Mouse (Mus musculus) cortical plate, adult 2 months (tissue): ENCODE measurements at regions not wholly inside any gene's neighbourhood (a gene's known extent, or its start where the extent isn't known, plus 50 kb on each side); places are given as distances from the start of the nearest gene placed in this dataset.

Experiments
- CTCF ChIP-seq: fragments of 200-500 bp; IDR thresholded peaks from 2 replicates; pipeline ENCODE4 v1.5.1; 2011; ENCODE audit warnings: mild to moderate bottlenecking, control low read depth, low read length; ENCODE audit not compliant: insufficient read depth; ENCODE audit errors: extremely low read depth
- POLR2A ChIP-seq: fragments of 200-500 bp; IDR thresholded peaks from 2 replicates; pipeline ENCODE4 v1.6.1; 2011; ENCODE audit warnings: mild to moderate bottlenecking, low read length, control low read depth; ENCODE audit not compliant: insufficient read depth; ENCODE audit errors: extremely low read depth

DNA sequence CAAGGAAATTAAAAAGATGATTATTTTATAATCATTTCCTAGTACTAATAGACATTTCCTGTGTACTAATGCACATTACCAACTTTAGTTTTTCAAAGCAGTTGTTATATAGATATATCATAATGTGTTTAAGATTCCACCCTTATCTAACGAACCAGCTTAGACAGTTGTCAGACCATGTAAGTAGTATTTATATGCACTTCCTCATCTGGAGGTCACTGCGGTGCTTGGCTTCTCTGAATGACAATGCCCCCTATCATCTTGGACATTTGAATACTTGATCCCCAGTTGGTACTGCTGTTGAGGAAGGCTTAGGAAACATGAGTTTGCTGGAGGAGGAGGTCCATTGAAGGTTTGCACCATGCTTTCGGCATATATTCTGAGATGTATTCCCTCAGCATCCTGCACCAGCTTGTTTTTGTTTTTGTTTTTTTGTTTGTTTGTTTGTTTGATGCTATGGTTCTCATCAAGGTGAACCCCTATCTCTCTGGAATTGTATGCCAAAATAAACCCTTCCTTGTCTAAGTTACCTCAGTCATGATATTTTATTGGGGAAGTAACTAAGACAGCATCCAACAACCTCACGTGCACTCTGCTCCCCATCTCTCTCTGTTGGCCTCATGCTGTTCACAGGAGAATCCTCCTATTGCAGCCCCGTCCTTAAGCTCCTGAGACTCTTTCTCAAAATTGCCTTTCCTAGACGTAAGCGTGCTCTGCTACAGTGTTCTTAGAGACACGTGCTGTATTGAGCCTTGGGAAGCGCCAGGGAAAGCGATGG, 228.4 kb upstream of the Mmadhc start:
- TF ChIP-seq POLR2A: no peak
- TF ChIP-seq CTCF: no peak
